In the genomic region with DNA sequence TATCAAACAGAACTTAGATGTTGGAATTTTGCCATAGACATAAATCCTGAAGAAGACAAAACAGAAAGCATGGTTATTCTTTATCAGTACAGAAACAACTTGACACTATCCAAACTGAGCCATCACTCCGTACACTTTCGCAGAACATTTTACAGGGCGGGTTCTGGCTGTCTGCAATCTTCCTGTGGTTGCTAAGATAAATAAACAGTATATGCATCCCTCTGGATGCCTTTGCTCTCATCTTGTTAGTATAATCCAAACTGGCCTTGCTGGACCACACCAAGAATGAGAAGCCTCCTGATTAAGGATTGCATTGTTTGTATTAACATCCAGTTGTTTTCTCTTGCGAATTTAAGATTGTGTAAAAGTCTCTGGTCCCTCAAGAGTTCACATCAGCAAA, we compare ENCODE assay signal across 27 mouse cellular contexts. TPM values are rescaled to one million over a fixed set of nuclear protein-coding genes. Genes with fewer than 3 reads are reported as not detected.
A peak's percentile ranks its signal among the peaks of the same experiment; 100 is the strongest.
DNase-seq lines count a peak whose midpoint lies in the region; ATAC-seq and TF ChIP-seq lines count a peak whose summit lies in the region.
"Had no signal": no experiment of that assay in that cellular context is flagged by ENCODE, and none has a peak within 500 bp of the region (broad histone marks: within the 10 kb centered on the region; RNA-seq: fewer than 3 reads in every experiment).

No protein-coding gene starts in this region.

- 48% methylated on average over 4 of the region's 4 CpGs for WGBS in heart, embryonic 16.5 days
- 41% methylated on average over 4 of the region's 4 CpGs for WGBS in stomach, embryonic 14.5 days
- WGBS in stomach, postnatal 0 days = 44% methylated on average over 4 of the region's 4 CpGs
- 86% methylated on average over 4 of the region's 4 CpGs for WGBS in forebrain, embryonic 10.5 days

- H3K79me2 ChIP-seq in myocyte (ENCODE audit: control insufficient read depth, insufficient read depth) = no peaks in the 10 kb centered on the region

- H3K4me3 ChIP-seq in heart, embryonic 16.5 days (ENCODE audit: low read length) = no peak overlapping the region
- no peak overlapping the region for H3K4me3 ChIP-seq in stomach, embryonic 14.5 days (ENCODE audit: low read depth, low read length)
- no peak overlapping the region for H3K4me3 ChIP-seq in stomach, postnatal 0 days (ENCODE audit: low read depth, low read length)
- no peak overlapping the region for H3K4me3 ChIP-seq in myocyte
- H3K4me3 ChIP-seq in forebrain, embryonic 10.5 days = no peak overlapping the region
- H3K4me3 ChIP-seq: forebrain, embryonic 12.5 days; heart, embryonic 15.5 days; hindbrain, embryonic 10.5 days; limb, embryonic 13.5 days; lung, embryonic 15.5 days; midbrain, embryonic 10.5 days; neural tube, embryonic 15.5 days had no signal

- H3K27me3 ChIP-seq in heart, embryonic 16.5 days (ENCODE audit: control insufficient read depth, insufficient read depth, low read length) = no peaks in the 10 kb centered on the region
- no peaks in the 10 kb centered on the region for H3K27me3 ChIP-seq in stomach, embryonic 14.5 days (ENCODE audit: control insufficient read depth, insufficient read depth, low read length)
- H3K27me3 ChIP-seq in stomach, postnatal 0 days (ENCODE audit: control insufficient read depth, insufficient read depth, low read length) = no peaks in the 10 kb centered on the region
- H3K27me3 ChIP-seq in myocyte (ENCODE audit: control insufficient read depth, insufficient read depth, insufficient read length) = no peaks in the 10 kb centered on the region
- no peaks in the 10 kb centered on the region for H3K27me3 ChIP-seq in forebrain, embryonic 10.5 days (ENCODE audit: poor library complexity, severe bottlenecking)
- H3K27me3 ChIP-seq: CH12.LX; forebrain, embryonic 12.5 days; heart, embryonic 15.5 days; limb, embryonic 13.5 days; lung, embryonic 15.5 days; neural tube, embryonic 15.5 days had no signal

- H3K9me3 ChIP-seq in heart, embryonic 16.5 days (replicated peaks; ENCODE audit: control insufficient read depth, low read length) = no peaks in the 10 kb centered on the region
- no peaks in the 10 kb centered on the region for H3K9me3 ChIP-seq in stomach, embryonic 14.5 days (ENCODE audit: control insufficient read depth, low read depth, low read length)
- H3K9me3 ChIP-seq in stomach, postnatal 0 days (ENCODE audit: control insufficient read depth, low read length) = no peaks in the 10 kb centered on the region
- no peaks in the 10 kb centered on the region for H3K9me3 ChIP-seq in forebrain, embryonic 10.5 days
- H3K9me3 ChIP-seq: forebrain, embryonic 12.5 days; heart, embryonic 15.5 days; hindbrain, embryonic 10.5 days; limb, embryonic 13.5 days; lung, embryonic 15.5 days; midbrain, embryonic 10.5 days; neural tube, embryonic 15.5 days had no signal

- no peaks in the 10 kb centered on the region for H3K4me1 ChIP-seq in heart, embryonic 16.5 days (ENCODE audit: control insufficient read depth, insufficient read depth, low read length)
- no peaks in the 10 kb centered on the region for H3K4me1 ChIP-seq in stomach, embryonic 14.5 days (ENCODE audit: control insufficient read depth, insufficient read depth, low read length)
- no peaks in the 10 kb centered on the region for H3K4me1 ChIP-seq in stomach, postnatal 0 days (replicated peaks; ENCODE audit: control insufficient read depth, insufficient read depth)
- H3K4me1 ChIP-seq in forebrain, embryonic 10.5 days = no peaks in the 10 kb centered on the region
- H3K4me1 ChIP-seq: forebrain, embryonic 12.5 days; heart, embryonic 15.5 days; hindbrain, embryonic 10.5 days; limb, embryonic 13.5 days; lung, embryonic 15.5 days; midbrain, embryonic 10.5 days; neural tube, embryonic 15.5 days had no signal

- no peak overlapping the region for H3ac ChIP-seq in myocyte (ENCODE audit: control insufficient read depth, insufficient read length)

- TF ChIP-seq POLR2A in myocyte (IDR thresholded peaks at IDR 0.05; ENCODE audit: insufficient read length, low read depth) = no peak

- ATAC-seq in heart, embryonic 16.5 days (replicated peaks; ENCODE audit: extremely low read depth, insufficient read depth, low FRiP score) = peak; percentile 45
- ATAC-seq in stomach, embryonic 14.5 days (ENCODE audit: insufficient number of reproducible peaks, insufficient read depth, low FRiP score, low read depth) = no peak
- ATAC-seq in stomach, postnatal 0 days (ENCODE audit: low FRiP score, low TSS enrichment) = no peak; the same call in 1 of the 2 replicates
- ATAC-seq: activated CD4-positive, CD25-positive, alpha-beta regulatory T cell, adult 4 months; midbrain, embryonic 16.5 days had no signal

- no peak overlapping the region for H3K9ac ChIP-seq in heart, embryonic 16.5 days (ENCODE audit: low read length)
- H3K9ac ChIP-seq in stomach, embryonic 14.5 days (replicated peaks; ENCODE audit: low read depth, low read length) = no peak overlapping the region
- H3K9ac ChIP-seq in stomach, postnatal 0 days (ENCODE audit: low read length) = no peak overlapping the region
- H3K9ac ChIP-seq: forebrain, embryonic 12.5 days; heart, embryonic 15.5 days; limb, embryonic 13.5 days; liver, embryonic 14.5 days; lung, embryonic 15.5 days; neural tube, embryonic 15.5 days had no signal

- no peaks in the 10 kb centered on the region for H3K36me3 ChIP-seq in heart, embryonic 16.5 days (ENCODE audit: control insufficient read depth, insufficient read depth)
- no peaks in the 10 kb centered on the region for H3K36me3 ChIP-seq in stomach, embryonic 14.5 days (ENCODE audit: control insufficient read depth, insufficient read depth, low read length)
- H3K36me3 ChIP-seq in stomach, postnatal 0 days (ENCODE audit: control insufficient read depth, insufficient read depth, low read length) = no peaks in the 10 kb centered on the region
- no peaks in the 10 kb centered on the region for H3K36me3 ChIP-seq in myocyte (ENCODE audit: control insufficient read depth, insufficient read depth)
- no peaks in the 10 kb centered on the region for H3K36me3 ChIP-seq in forebrain, embryonic 10.5 days (replicated peaks)
- H3K36me3 ChIP-seq: forebrain, embryonic 12.5 days; G1E; heart, embryonic 15.5 days; hindbrain, embryonic 10.5 days; limb, embryonic 13.5 days; lung, embryonic 15.5 days; midbrain, embryonic 10.5 days; neural tube, embryonic 15.5 days had no signal

- TF ChIP-seq CTCF in stomach, postnatal 0 days (IDR thresholded peaks at IDR 0.05; ENCODE audit: low read depth) = no peak

- intact Hi-C loops in heart, postnatal 25 days (cut with DNase I) = no loop called here

- no peak for TF ChIP-seq EP300 in stomach, postnatal 0 days (optimal IDR thresholded peaks at IDR 0.05)

- no peak overlapping the region for H3K4me2 ChIP-seq in heart, embryonic 16.5 days (ENCODE audit: low read depth, low read length)
- H3K4me2 ChIP-seq in stomach, embryonic 14.5 days (replicated peaks; ENCODE audit: low read depth, low read length) = no peak overlapping the region
- no peak overlapping the region for H3K4me2 ChIP-seq in stomach, postnatal 0 days (replicated peaks; ENCODE audit: low read depth)
- peak overlapping the region; percentile 8 for H3K4me2 ChIP-seq in myocyte (ENCODE audit: low read depth)
- H3K4me2 ChIP-seq: forebrain, embryonic 12.5 days; heart, embryonic 15.5 days; limb, embryonic 13.5 days; lung, embryonic 15.5 days; neural tube, embryonic 15.5 days had no signal

- H3K27ac ChIP-seq in heart, embryonic 16.5 days (ENCODE audit: low read length) = no peak overlapping the region
- H3K27ac ChIP-seq in stomach, embryonic 14.5 days (ENCODE audit: low read length) = peak overlapping the region; percentile 30; the same call in 1 of the 2 replicates
- H3K27ac ChIP-seq in stomach, postnatal 0 days (replicated peaks) = no peak overlapping the region; the same call in 1 of the 2 replicates
- no peak overlapping the region for H3K27ac ChIP-seq in forebrain, embryonic 10.5 days
- H3K27ac ChIP-seq: forebrain, embryonic 12.5 days; heart, embryonic 15.5 days; hindbrain, embryonic 10.5 days; limb, embryonic 13.5 days; liver, embryonic 14.5 days; lung, embryonic 15.5 days; midbrain, embryonic 10.5 days; neural tube, embryonic 15.5 days had no signal

- no peak for DNase-seq in heart, postnatal 25 days (ENCODE audit: low spot score)
- no peak for DNase-seq in stomach, postnatal 0 days (ENCODE audit: low spot score)
- no peak for DNase-seq in forebrain, embryonic 10.5 days (ENCODE audit: extremely low spot score, low spot score)
- no peak for DNase-seq in cerebellum, postnatal 10 days
- DNase-seq: adrenal gland, adult 8-10 months; B cell, adult 2 months; cerebellum, adult 11-12 months; cerebellum, postnatal 25 days; kidney, adult 8-10 months; kidney, postnatal 36 days; right cerebral cortex, adult 18-20 months; right cerebral cortex, postnatal 4 days had no signal

TF ChIP-seq in myocyte, 11 proteins besides CTCF, POLR2A, EP300 and RAD21:
- TF ChIP-seq CEBPB (IDR thresholded peaks at IDR 0.05; ENCODE audit: insufficient read depth, poor library complexity, severe bottlenecking) (no peak), SRF (IDR thresholded peaks at IDR 0.05; ENCODE audit: control insufficient read depth, insufficient read length, low read depth) (no peak), MAX (IDR thresholded peaks at IDR 0.05; ENCODE audit: low read depth) (no peak), USF1 (IDR thresholded peaks at IDR 0.05; ENCODE audit: low read depth) (no peak), MYOG (IDR thresholded peaks at IDR 0.05; ENCODE audit: control insufficient read depth in 1 of 3, insufficient read depth in 1 of 3, insufficient read length in 2 of 3, low read depth in 2 of 3) (no peak), MYOD1 (IDR thresholded peaks at IDR 0.05; ENCODE audit: control insufficient read depth in 1 of 3, insufficient read length in 2 of 3, low read depth in 2 of 3) (no peak), POLR2AphosphoS2 (IDR thresholded peaks at IDR 0.05; ENCODE audit: insufficient read length, low read depth) (no peak)

RNA-seq across cellular contexts. Expression of a gene that starts 29.2 kb away (rescaled TPM):
- 91.3 and 93.1 TPM in 2 replicates for polyA plus RNA-seq in heart, embryonic 16.5 days (2015; fragmentation: Nextera tagmentation; extraction: Ambion mirVana)
- 10 to 100 TPM; 55.6 to 72.7 TPM for total RNA-seq in heart, postnatal 25 days (2021)
- 320 and 332 TPM in 2 replicates for polyA plus RNA-seq in stomach, embryonic 14.5 days (2014; fragmentation: Nextera tagmentation; extraction: Ambion mirVana)
- 143 and 155 TPM in 2 replicates for polyA plus RNA-seq in stomach, postnatal 0 days (2015; fragmentation: Nextera tagmentation; extraction: Ambion mirVana)
- not detected for polyA plus RNA-seq in myocyte (2012; fragmentation: generic; extraction: Trizol)
- 49.1 and 52.8 TPM in 2 replicates for polyA plus RNA-seq in forebrain, embryonic 10.5 days (2016; fragmentation: Nextera tagmentation; extraction: Ambion mirVana)
- total RNA-seq: CH12.LX had no signal
- polyA plus RNA-seq: activated CD4-positive, CD25-positive, alpha-beta regulatory T cell, adult 4 months; G1E had no signal

RNA-seq across cellular contexts. Expression of a gene that starts 56.3 kb away (rescaled TPM):
- 314 and 356 TPM in 2 replicates for polyA plus RNA-seq in heart, embryonic 16.5 days (2015; fragmentation: Nextera tagmentation; extraction: Ambion mirVana)
- 100 to 1,000 TPM; 381 to 431 TPM for total RNA-seq in heart, postnatal 25 days (2021)
- polyA plus RNA-seq in stomach, embryonic 14.5 days (2014; fragmentation: Nextera tagmentation; extraction: Ambion mirVana) = 715 and 742 TPM in 2 replicates
- 589 and 601 TPM in 2 replicates for polyA plus RNA-seq in stomach, postnatal 0 days (2015; fragmentation: Nextera tagmentation; extraction: Ambion mirVana)
- 13.8 TPM for polyA plus RNA-seq in myocyte (2012; fragmentation: generic; extraction: Trizol)
- 3.3 and 4.5 TPM in 2 replicates for polyA plus RNA-seq in forebrain, embryonic 10.5 days (2016; fragmentation: Nextera tagmentation; extraction: Ambion mirVana)
- total RNA-seq: CH12.LX had no signal
- polyA plus RNA-seq: activated CD4-positive, CD25-positive, alpha-beta regulatory T cell, adult 4 months; G1E had no signal

Comparison
In these comparisons a context has a peak if more than half of its experiments do, and no peak if none do; other contexts are left out.
1. RNA of a gene that starts 29.2 kb away (polyA plus RNA-seq): 320 to 332 TPM in stomach, embryonic 14.5 days, 143 to 155 TPM in stomach, postnatal 0 days, 91.3 to 93.1 TPM in heart, embryonic 16.5 days and 49.1 to 52.8 TPM in forebrain, embryonic 10.5 days; not detected in myocyte (single experiment); every median in the first group is over 10 times any median in the second.
2. RNA of a gene that starts 56.3 kb away (polyA plus RNA-seq): 715 to 742 TPM in stomach, embryonic 14.5 days, 589 to 601 TPM in stomach, postnatal 0 days and 314 to 356 TPM in heart, embryonic 16.5 days; 13.8 TPM in myocyte (single experiment) and 3.3 to 4.5 TPM in forebrain, embryonic 10.5 days; every median in the first group is over 10 times any median in the second.